Comparison of ENCODE assay signal across 4 mouse cellular contexts in the genomic region with DNA sequence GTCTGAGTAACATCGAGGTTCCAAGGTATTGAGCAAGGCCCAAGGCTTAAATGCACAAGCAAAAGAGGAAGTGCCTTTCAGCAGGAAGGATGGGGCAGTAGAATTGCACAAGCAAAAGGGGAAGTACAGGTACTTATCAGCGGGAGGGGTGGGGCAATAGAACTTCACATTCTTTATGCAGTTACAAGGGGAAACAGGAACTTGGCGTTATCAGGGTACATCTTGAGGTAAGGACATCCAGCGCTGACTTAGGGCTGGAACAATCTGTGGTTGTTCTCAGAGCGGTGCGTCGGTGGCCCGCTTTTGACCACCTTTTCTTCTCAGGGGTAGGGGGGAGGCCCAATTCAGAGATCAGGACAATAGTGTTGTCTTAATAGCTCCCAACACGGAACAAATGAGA.
A peak's percentile ranks its signal among the peaks of the same experiment; 100 is the strongest.
DNase-seq lines count a peak whose midpoint lies in the region; ATAC-seq and TF ChIP-seq lines count a peak whose summit lies in the region.
"Not testable (repeated sequence)": the region's sequence is repeated elsewhere in the genome, so short reads cannot be mapped to it uniquely, and the experiment has no call there.

No protein-coding gene starts in this region.

- dilution Hi-C loops in CH12.LX (cut with MboI; ENCODE audit: extremely low pct_ligation_motif_present, extremely low pct_unique_long_range_greater_than_20kb, low sequenced_read_pairs): not testable (repeated sequence)

- not testable (repeated sequence) for TF ChIP-seq POLR2A in CH12.LX (IDR thresholded peaks at IDR 0.05; ENCODE audit: low read depth, low read length)

- not testable (repeated sequence) for H3K27ac ChIP-seq in CH12.LX (ENCODE audit: insufficient read depth, low read depth)

- 0 out of 2 replicates have a peak, but pooled peaks have one; percentile 34 for ATAC-seq in megakaryocyte progenitor cell, adult 5-6 weeks (replicated peaks; ENCODE audit: poor library complexity)

- not testable (repeated sequence) for H3K36me3 ChIP-seq in CH12.LX (replicated peaks in 1 of 2; ENCODE audit: control insufficient read depth in 1 of 2, insufficient read depth in 1 of 2, low read length in 1 of 2)

- H3K9me3 ChIP-seq in CH12.LX (replicated peaks; ENCODE audit: low read length): not testable (repeated sequence)

- DNase-seq in A20 (ENCODE audit: low read depth, low spot score): peak; percentile 59
- DNase-seq in CH12.LX (ENCODE audit: extremely low read depth): peak; percentile 9
- peak; percentile 79 for DNase-seq in MEL-GATA-1-ER (ENCODE audit: extremely low read depth, low read depth)

- H3K9ac ChIP-seq in CH12.LX (ENCODE audit: insufficient read depth, low read depth): not testable (repeated sequence)

- H3K79me2 ChIP-seq in CH12.LX (replicated peaks; ENCODE audit: control insufficient read depth, extremely low read depth, insufficient read depth, poor library complexity, severe bottlenecking): not testable (repeated sequence)

- not testable (repeated sequence) for TF ChIP-seq RAD21 in CH12.LX (IDR thresholded peaks at IDR 0.05; ENCODE audit: low read depth, low read length)

- H3K4me3 ChIP-seq in CH12.LX (replicated peaks in 1 of 3; ENCODE audit: low read depth in 2 of 3, low read length in 2 of 3, poor library complexity in 1 of 3): not testable (repeated sequence)

- H3K27me3 ChIP-seq in CH12.LX (replicated peaks): not testable (repeated sequence)

- not testable (repeated sequence) for TF ChIP-seq CTCF in CH12.LX (conservative IDR thresholded peaks at IDR 0.05 in 1 of 2, IDR thresholded peaks at IDR 0.05 in 1 of 2; ENCODE audit: low read depth in 2 of 2, low read length in 2 of 2)

- in situ Hi-C loops in CH12.LX (cut with MboI; ENCODE audit: low pct_ligation_motif_present, low pct_unique_long_range_greater_than_20kb, low sequenced_read_pairs): not testable (repeated sequence)

- TF ChIP-seq EP300 in CH12.LX (IDR thresholded peaks at IDR 0.05; ENCODE audit: low read length): not testable (repeated sequence)

- H3K4me2 ChIP-seq in CH12.LX (ENCODE audit: insufficient read depth, low read depth, poor library complexity, severe bottlenecking): not testable (repeated sequence)

- H3K4me1 ChIP-seq in CH12.LX (ENCODE audit: control insufficient read depth in 1 of 2, insufficient read depth in 2 of 2): peaks cover 0 to 10% of the 10 kb centered on the region in 2 experiments; a peak in 2 of 4 replicates

Comparison
In these comparisons a context has a peak if more than half of its experiments do, and no peak if none do; other contexts are left out.
1. DNase-seq: peak in every context shown above with its lines; median percentile 79 in MEL-GATA-1-ER; 59 in A20; 9 in CH12.LX.